Comparison of ENCODE assay signal across 27 mouse cellular contexts in genomic region chr1:87909565-87909964, GRCm38 (mm10). TPM values are rescaled to one million over a fixed set of nuclear protein-coding genes. Genes with fewer than 3 reads are reported as not detected.
DNase-seq lines count a peak whose midpoint lies in the region; ATAC-seq and TF ChIP-seq lines count a peak whose summit lies in the region.
"Had no signal": no experiment of that assay in that cellular context is flagged by ENCODE, and none has a peak within 500 bp of the region (broad histone marks: within the 10 kb centered on the region; RNA-seq: fewer than 3 reads in every experiment).

No protein-coding gene starts in this region.

- no peaks in the 10 kb centered on the region for H3K9me3 ChIP-seq in heart, embryonic 10.5 days
- no peaks in the 10 kb centered on the region for H3K9me3 ChIP-seq in intestine, postnatal 0 days (ENCODE audit: control insufficient read depth)
- no peaks in the 10 kb centered on the region for H3K9me3 ChIP-seq in stomach, embryonic 16.5 days (replicated peaks; ENCODE audit: control insufficient read depth, low read length)
- H3K9me3 ChIP-seq: hindbrain, embryonic 10.5 days; hindbrain, embryonic 15.5 days; midbrain, embryonic 10.5 days; midbrain, embryonic 15.5 days had no signal

- DNase-seq in heart, adult 11 months = peak; percentile 78
- DNase-seq in heart, embryonic 10.5 days (ENCODE audit: low spot score) = no peak
- peak; percentile 28 for DNase-seq in MEL-GATA-1-ER (ENCODE audit: extremely low read depth, low read depth)
- no peak for DNase-seq in adrenal gland, postnatal 14 days
- DNase-seq in frontal cortex, adult 2 months (ENCODE audit: extremely low spot score in 1 of 2, low spot score in 1 of 2) = no peak
- DNase-seq: adrenal gland, postnatal 10 days; cerebellum, adult 2 months; cerebellum, postnatal 14 days; heart, postnatal 14 days; kidney, postnatal 4 days; lung, adult 2 months; lung, postnatal 10 days; right cerebral cortex, adult 18-20 months; right cerebral cortex, postnatal 4 days had no signal

- H3K4me3 ChIP-seq in heart, embryonic 10.5 days = no peak overlapping the region
- H3K4me3 ChIP-seq in intestine, postnatal 0 days (ENCODE audit: low read depth, low read length) = peak overlapping the region; percentile 26
- no peak overlapping the region for H3K4me3 ChIP-seq in stomach, embryonic 16.5 days (replicated peaks; ENCODE audit: low read length)
- H3K4me3 ChIP-seq: erythroblast, embryonic 14.5 days; hindbrain, embryonic 10.5 days; hindbrain, embryonic 15.5 days; midbrain, embryonic 10.5 days; midbrain, embryonic 15.5 days had no signal

- ATAC-seq in intestine, postnatal 0 days = no peak
- ATAC-seq in stomach, embryonic 16.5 days (ENCODE audit: insufficient read depth, low FRiP score) = no peak
- ATAC-seq in monocyte, adult 5-6 weeks (replicated peaks; ENCODE audit: insufficient number of reproducible peaks, low FRiP score, low TSS enrichment, poor library complexity, severe bottlenecking) = no peak
- ATAC-seq: activated CD4-positive, CD25-positive, alpha-beta regulatory T cell, adult 4 months; forebrain, embryonic 16.5 days; inflammation-experienced regulatory T-cells, adult 6 months; midbrain, embryonic 15.5 days had no signal

- H3K27me3 ChIP-seq in heart, embryonic 10.5 days (ENCODE audit: insufficient read depth, poor library complexity, severe bottlenecking) = no peaks in the 10 kb centered on the region
- H3K27me3 ChIP-seq in intestine, postnatal 0 days (replicated peaks; ENCODE audit: control insufficient read depth, insufficient read depth, low read length) = no peaks in the 10 kb centered on the region
- no peaks in the 10 kb centered on the region for H3K27me3 ChIP-seq in stomach, embryonic 16.5 days (ENCODE audit: control insufficient read depth, insufficient read depth, low read length)
- H3K27me3 ChIP-seq: hindbrain, embryonic 15.5 days; midbrain, embryonic 15.5 days had no signal

- peaks cover 9% of the 10 kb centered on the region for H3K4me1 ChIP-seq in heart, embryonic 10.5 days
- H3K4me1 ChIP-seq in intestine, postnatal 0 days (replicated peaks; ENCODE audit: control insufficient read depth, insufficient read depth, low read length) = peaks cover 17% of the 10 kb centered on the region; the same call in 1 of the 2 replicates
- H3K4me1 ChIP-seq in stomach, embryonic 16.5 days (ENCODE audit: control insufficient read depth, insufficient read depth, low read length) = peaks cover 14% of the 10 kb centered on the region
- H3K4me1 ChIP-seq: hindbrain, embryonic 15.5 days; midbrain, embryonic 10.5 days; midbrain, embryonic 15.5 days had no signal

- peak overlapping the region; percentile 45; the same call in 1 of the 2 replicates for H3K9ac ChIP-seq in intestine, postnatal 0 days (ENCODE audit: low read depth, low read length)
- H3K9ac ChIP-seq in stomach, embryonic 16.5 days (ENCODE audit: low read length) = no peak overlapping the region
- H3K9ac ChIP-seq: hindbrain, embryonic 15.5 days; midbrain, embryonic 15.5 days had no signal

- no peak for TF ChIP-seq CTCF in intestine, postnatal 0 days (IDR thresholded peaks at IDR 0.05; ENCODE audit: low read depth)

- H3K36me3 ChIP-seq in heart, embryonic 10.5 days = peaks cover 8% of the 10 kb centered on the region; the same call in 1 of the 2 replicates
- H3K36me3 ChIP-seq in intestine, postnatal 0 days (ENCODE audit: control insufficient read depth, insufficient read depth) = no peaks in the 10 kb centered on the region; the same call in 1 of the 2 replicates
- no peaks in the 10 kb centered on the region for H3K36me3 ChIP-seq in stomach, embryonic 16.5 days (ENCODE audit: control insufficient read depth, insufficient read depth, low read length)
- H3K36me3 ChIP-seq: hindbrain, embryonic 15.5 days; midbrain, embryonic 15.5 days had no signal

- H3K27ac ChIP-seq in heart, embryonic 10.5 days = no peak overlapping the region
- peak overlapping the region; percentile 91 for H3K27ac ChIP-seq in intestine, postnatal 0 days (ENCODE audit: low read depth, low read length)
- peak overlapping the region; percentile 15 for H3K27ac ChIP-seq in stomach, embryonic 16.5 days (ENCODE audit: low read length)
- H3K27ac ChIP-seq: hindbrain, embryonic 10.5 days; hindbrain, embryonic 15.5 days; kidney, postnatal 0 days; macrophage; midbrain, embryonic 10.5 days; midbrain, embryonic 15.5 days had no signal

- peak overlapping the region; percentile 53 for H3K4me2 ChIP-seq in intestine, postnatal 0 days (replicated peaks; ENCODE audit: low read depth)
- no peak overlapping the region for H3K4me2 ChIP-seq in stomach, embryonic 16.5 days (ENCODE audit: low read depth, low read length)
- H3K4me2 ChIP-seq: hindbrain, embryonic 15.5 days; midbrain, embryonic 15.5 days had no signal

RNA-seq across cellular contexts. Expression of gene Dgkd, which starts 56.5 kb away (rescaled TPM):
- polyA plus RNA-seq in heart, embryonic 10.5 days (2016; fragmentation: Nextera tagmentation; extraction: Ambion mirVana) = 26.6 and 31.6 TPM in 2 replicates
- 20.2 and 24.1 TPM in 2 replicates for polyA plus RNA-seq in intestine, postnatal 0 days (2015; fragmentation: Nextera tagmentation; extraction: Ambion mirVana)
- 30.0 and 30.7 TPM in 2 replicates for polyA plus RNA-seq in stomach, embryonic 16.5 days (2015; fragmentation: Nextera tagmentation; extraction: Ambion mirVana)
- total RNA-seq in adrenal gland, postnatal 14 days (2021) = 81.6 and 129 TPM in 2 replicates
- 57.6 and 73.7 TPM in 2 replicates for polyA plus RNA-seq in frontal cortex, adult 2 months (2012; rRNA removed)
- total RNA-seq in monocyte, adult 5-6 weeks (2017) = 98.9 to 146 TPM (median 146 TPM) in 3 replicates

Comparison
In these comparisons a context has a peak if more than half of its experiments do, and no peak if none do; other contexts are left out.
1. DNase-seq: peak in heart, adult 11 months (single experiment) and MEL-GATA-1-ER (single experiment); none in heart, embryonic 10.5 days (single experiment), adrenal gland, postnatal 14 days (single experiment) and frontal cortex, adult 2 months (0 of 2).